Mouse (Mus musculus): Measurements from ENCODE around the gene Afap1l2. TPM values are rescaled to one million over a fixed set of nuclear protein-coding genes. Genes with fewer than 3 reads are reported as not detected.

Gene Afap1l2
- total RNA-seq, 2 experiments from 2014 or later, result 1.8 to 2.4 TPM

DNA sequence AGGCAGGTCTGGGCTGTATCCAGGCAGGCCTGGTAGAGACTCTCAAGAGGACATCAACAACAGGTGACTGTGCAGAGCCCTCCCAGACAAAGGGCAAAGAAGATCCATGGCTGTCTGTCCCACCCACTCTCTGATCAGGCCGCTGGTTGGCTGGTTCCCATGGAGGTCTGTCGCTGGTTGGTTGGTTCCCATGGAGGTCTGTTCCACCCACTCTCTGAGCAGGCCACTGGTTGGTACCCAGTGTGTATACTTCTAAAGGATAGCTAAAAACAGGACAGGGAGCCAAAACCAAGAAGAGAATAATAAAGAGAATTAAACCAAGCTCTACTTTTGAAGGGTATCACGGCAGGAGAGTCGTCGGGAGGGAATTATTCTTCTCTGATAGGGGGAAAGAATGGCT, 31.5 kb downstream of the Afap1l2 start:
- no peak for DNase-seq

GRCm38 (mm10) chr19:56975502-56975901, 32.5 kb downstream of the Afap1l2 start:
- no peak for DNase-seq

DNA sequence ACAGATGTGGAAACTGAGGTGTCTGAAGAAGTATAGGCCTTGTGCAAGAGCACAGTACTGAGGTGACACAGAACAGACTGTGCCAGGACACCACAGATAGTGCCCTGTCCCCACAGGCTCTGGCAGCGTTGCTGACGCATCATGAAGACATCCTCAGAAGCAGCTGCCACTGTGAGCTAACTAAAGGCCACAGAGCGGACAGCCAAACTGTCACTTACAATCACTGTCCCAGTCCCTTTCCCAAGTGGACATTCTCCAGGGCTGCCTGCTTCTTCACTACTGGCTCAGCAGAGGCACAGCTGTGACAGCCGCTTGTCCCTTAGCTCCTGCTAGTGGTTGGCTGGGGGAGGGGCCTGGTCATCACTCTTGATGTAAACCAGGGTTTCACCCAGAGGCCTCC, 33.9 kb downstream of the Afap1l2 start:
- no peak for DNase-seq

- DNase-seq, result no peak
Measured at GRCm38 (mm10) chr19:56972768-56973167, 35.3 kb downstream of the Afap1l2 start.

GRCm38 (mm10) chr19:56971347-56971746, 36.7 kb downstream of the Afap1l2 start:
- no peak for DNase-seq

DNA sequence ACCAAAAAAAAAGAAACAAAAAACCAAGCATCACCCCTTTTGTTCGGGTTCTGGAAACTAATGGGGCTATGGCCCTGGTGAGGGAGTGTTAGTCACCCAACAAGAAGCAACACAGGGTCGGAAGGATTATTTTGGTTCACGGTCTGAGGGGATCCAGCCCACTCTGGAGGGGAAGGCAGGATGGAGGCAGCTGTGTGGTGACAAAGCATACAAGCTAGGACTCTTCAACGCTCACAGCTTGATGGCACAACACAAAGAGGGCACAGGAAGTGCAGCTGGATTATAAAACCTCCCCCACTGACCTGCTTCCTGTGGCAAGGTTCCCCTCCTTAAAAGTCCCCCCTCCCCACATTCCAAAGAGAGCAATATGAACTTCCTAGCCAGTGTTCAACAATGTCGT, 44.2 kb downstream of the Afap1l2 start:
- no peak for DNase-seq

- no peak for DNase-seq
Measured at GRCm38 (mm10) chr19:56959601-56960000, 48.4 kb downstream of the Afap1l2 start.

DNA sequence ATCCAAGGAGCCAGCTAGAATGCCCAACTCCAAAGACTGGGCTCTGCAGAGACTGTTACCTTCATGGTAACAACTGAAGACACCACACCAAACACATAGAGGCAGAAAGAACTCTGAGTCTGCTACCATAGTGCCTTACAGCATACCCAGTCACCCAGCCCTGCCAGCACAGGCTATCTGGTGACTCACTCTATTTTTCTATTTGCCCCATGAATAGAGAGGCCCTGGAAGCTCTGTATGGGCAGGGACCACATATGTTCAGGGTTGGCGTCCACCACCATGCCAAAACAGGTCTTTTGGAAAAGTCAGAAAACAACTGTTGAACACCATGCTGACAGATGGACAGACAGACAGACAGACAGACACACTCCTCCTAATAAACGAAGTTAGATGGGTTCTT, 49.0 kb downstream of the Afap1l2 start:
- DNase-seq, result no peak

DNA sequence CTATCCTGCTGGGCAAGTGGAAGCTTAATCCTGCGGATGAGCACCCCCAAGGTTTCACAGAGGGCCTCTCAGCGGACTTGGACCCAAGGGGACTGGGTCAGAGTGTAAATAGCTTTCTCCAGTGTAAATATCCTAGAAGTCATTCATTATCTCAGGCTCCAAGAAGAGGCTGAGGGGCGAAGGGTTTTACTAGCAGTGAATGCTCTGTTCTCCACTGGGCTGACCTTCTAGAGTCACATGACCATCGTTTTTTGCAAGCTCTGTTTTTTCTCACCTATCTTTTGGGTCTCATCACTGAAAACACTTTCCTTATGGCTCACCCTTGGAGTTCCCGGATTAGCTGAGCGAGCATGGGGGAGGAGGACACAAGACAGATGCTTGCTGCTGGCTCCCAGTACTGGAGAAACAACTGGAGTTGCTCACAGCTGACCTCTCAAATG, 49.4 kb downstream of the Afap1l2 start:
- no peak for DNase-seq

GRCm38 (mm10) chr19:56958011-56958410, 50.0 kb downstream of the Afap1l2 start:
- no peak for DNase-seq

DNA sequence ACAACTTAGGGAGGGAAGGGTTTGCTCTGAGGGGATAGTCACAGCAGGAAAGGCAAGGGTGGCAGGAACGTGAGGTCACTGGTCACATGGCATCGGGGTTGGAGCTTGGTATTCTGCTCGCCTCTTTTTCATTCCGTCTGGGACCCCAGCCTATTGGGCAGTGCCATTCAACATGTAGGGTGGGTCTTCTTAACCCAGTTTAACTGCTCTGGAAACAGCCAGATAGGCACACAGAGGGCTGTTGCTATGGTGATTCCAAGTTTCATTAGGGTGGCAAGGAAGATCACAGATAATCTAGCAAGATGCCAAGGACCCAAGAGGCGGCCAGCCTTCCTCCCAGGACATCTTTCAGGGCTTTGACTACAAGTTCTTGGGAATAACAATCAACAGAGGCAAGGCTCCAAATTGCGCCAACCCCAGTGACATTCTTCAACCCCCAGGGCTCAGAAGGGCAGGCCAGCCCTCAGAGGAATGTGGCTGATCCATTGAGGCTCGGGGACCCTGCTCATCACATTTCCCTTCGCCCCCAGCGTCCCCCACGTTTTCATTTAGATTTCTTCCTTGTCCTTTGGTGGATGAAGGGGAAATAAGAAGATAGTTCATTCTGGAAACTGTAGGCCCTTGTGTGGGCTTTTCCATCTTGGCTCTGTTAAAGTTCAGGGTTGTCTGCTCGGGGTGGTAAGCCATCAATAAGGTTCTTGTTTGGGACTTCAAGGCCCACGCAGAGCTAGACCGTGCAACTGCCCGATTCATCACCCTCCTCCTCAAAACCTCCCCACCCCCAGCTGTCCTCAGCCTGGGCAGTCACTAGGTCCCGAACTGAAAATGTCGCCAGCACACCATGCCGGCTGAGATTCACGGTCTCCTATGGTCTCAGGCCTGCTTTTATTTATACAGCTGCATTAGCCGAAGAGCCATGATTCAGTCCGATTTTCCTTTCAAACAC, 52.2 kb downstream of the Afap1l2 start:
- no peak for DNase-seq

GRCm38 (mm10) chr19:56954857-56955256, 53.2 kb downstream of the Afap1l2 start:
- DNase-seq, result no peak

- DNase-seq, result peak in 1 of 2 experiments; percentile 12
Measured at GRCm38 (mm10) chr19:56953856-56954255, 54.2 kb downstream of the Afap1l2 start.

DNA sequence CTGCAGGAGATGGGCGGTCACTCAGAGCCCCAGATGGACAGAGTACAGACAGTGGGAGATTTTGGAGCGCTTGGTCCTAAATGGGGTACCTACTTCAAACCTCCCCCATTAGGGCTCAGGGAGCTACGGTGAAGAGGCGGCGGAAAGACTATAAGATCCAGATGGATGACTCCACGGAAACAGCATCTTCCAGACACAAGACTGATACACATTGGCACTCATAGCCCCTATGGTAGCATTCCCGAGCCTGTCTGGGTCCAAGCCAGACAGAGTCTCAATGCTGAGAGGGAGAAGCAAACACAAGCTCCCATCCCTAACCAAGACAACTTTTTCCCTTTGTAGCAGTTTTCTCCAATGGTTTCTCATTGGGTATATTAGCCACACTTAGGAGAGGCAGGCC, 57.2 kb downstream of the Afap1l2 start:
- DNase-seq, result no peak

DNA sequence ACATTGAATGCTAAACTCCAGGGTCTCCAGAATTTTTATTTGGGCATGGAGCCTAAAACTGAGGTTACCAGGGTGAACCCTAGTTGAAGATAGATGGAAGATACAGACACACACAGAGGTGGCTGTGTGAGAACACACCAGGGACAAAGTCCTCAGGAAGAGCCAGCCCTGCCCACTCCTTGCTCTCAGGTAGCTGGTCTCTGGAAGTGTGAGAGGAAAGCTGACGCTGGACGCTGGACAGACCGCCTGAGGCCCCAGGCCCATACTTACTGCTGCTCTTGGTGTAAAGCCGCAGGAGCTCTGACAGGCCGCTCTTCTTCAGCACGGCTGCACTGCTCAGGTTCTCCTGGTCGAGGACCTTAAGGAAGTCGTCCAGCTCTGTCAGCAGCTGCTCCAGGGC, 58.2 kb downstream of the Afap1l2 start:
- no peak for DNase-seq

DNA sequence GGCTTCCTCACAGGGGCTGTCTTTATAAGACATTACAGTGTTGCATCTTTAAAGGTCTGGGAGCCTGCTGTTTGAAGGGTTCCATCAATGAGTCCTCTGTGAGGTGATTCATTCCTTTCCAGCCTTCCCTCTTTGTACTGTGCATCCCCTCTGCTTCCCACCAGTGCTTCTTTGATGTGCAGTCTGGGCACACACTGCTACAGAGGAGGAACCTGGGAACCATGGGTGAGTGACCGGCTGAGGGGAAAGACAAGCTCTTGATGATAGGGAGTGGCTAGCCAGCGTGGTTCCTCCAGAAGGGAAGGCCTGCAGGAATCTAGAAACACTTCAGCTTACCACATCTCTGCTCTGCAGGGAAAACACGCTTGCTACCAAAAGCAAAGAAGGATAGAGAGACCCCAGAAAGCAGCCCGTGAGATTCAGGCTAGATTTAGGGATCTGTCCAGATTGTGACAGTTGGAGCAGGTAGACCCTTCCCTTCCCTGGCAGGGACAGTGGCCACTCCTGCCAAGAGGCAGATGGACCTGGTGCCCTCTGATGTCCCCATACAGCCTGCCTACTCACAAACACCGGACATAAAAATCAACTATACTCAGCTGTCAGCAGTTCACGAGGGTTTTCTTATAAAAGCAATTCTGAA, 59.9 kb downstream of the Afap1l2 start:
- DNase-seq, result no peak

- DNase-seq, result no peak
Measured at GRCm38 (mm10) chr19:56946727-56947126, 61.3 kb downstream of the Afap1l2 start.

DNA sequence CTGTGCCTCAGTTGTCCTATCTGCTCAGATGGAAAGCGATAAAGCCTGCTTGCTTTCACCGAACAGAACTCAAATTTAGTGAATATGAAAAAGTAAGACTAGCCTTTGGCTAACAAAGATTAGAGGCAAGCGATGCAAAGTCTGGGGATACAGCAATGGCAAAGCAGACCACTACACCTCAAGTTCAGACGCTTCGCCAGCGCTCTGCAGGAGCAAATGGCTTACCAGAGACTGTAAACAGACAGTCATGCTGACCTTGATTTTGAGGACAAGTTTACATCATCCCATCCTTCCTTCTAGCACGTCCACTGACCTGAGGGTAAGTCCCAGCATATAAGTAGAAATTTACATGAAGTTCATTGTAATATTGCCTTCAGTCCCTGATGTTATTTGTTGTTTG, 61.8 kb downstream of the Afap1l2 start:
- DNase-seq, result no peak

DNA sequence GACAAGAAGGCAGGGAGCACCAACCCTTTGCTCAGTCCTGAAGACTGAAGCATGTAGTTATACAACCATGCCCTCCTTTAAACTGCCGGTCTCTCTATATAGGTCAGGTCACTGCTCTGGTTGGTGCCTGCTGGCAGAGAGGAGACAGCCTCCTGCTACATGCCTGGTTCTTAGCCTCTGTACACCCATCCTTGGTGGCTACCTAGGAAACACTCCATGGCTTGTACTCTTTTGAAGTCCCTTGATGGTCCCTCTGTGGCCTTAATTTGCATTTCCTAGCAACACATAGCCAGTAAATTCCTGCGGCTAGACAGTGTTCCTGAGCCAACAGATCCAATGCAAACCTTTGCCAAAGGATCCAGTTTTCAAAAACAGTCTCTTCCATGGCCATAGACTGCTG, 62.4 kb downstream of the Afap1l2 start:
- no peak for DNase-seq

GRCm38 (mm10) chr19:56944826-56945225, 63.2 kb downstream of the Afap1l2 start:
- no peak for DNase-seq

DNA sequence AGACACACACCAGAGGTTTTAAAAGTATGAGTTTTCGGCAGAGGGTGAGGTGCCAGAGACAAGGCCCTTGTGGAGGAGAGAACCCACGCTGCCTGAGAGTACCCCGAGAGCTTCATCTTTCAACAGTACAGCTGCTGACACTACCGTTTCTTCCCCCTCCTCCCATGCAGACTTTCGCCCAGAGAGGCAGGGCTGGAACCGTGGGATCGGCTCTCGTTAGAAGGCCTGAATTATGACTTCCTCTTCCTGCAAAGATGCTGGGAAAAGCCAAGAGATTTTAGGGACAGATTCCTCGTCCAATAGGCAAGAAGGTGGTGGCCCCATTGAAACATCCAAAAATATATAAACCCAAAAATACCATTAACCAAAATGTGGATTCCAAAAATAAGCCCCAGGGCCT, 63.8 kb downstream of the Afap1l2 start:
- DNase-seq, result peak in 1 of 2 experiments; percentile 22

GRCm38 (mm10) chr19:56942216-56942615, 65.8 kb downstream of the Afap1l2 start:
- DNase-seq, result no peak

GRCm38 (mm10) chr19:56940507-56940906, 67.5 kb downstream of the Afap1l2 start:
- DNase-seq, result peak; percentile 86 to 87

GRCm38 (mm10) chr19:56939826-56940225, 68.2 kb downstream of the Afap1l2 start:
- peak; percentile 70 to 76 for DNase-seq
